Mouse (Mus musculus): ENCODE measurements around the gene Slc29a2.

DNA sequence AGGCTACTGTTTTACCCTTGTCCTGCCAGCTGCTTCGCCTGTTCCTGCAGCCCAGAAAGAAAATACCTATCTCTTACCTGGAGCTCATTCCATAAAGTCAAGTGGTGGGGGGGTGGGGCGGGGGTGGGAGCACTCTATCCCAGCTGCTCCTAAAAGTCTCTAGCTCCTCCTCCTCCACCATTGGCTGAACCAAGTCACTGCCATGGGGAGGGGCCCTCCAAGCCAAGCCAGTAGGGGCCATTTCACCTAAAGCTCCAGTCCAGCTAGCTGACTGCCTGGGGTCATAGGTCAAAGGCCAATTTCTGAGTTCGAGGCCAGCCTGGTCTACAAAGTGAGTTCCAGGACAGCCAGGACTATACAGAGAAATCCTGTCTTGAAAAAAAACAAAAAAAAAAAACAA lies 9.0 kb downstream of the Slc29a2 start:
- TF ChIP-seq POLR2A (IDR thresholded peaks at IDR 0.05; ENCODE audit: borderline replicate concordance, insufficient read depth, low read length), result no peak
- no peak for TF ChIP-seq CTCF (IDR thresholded peaks at IDR 0.05; ENCODE audit: borderline replicate concordance, insufficient read depth, low read depth, low read length)

Data from cerebellum, adult 2 months (tissue).